Mouse (Mus musculus): Measurements from ENCODE around the gene Nelfcd. TPM values are rescaled to one million over a fixed set of nuclear protein-coding genes. Genes with fewer than 3 reads are reported as not detected.

Gene Nelfcd
- polyA plus RNA-seq (2015; fragmentation: Nextera tagmentation; extraction: Ambion mirVana): 34.5 and 38.8 TPM in 2 replicates

GRCm38 (mm10) chr2:174415731-174416310, at the start of gene Nelfcd:
TSS of gene Nelfcd (plus strand) at chr2:174415804.
- DNase-seq: peak; percentile 99
- peak within 1 kb of the TSS; percentile 94 for H3K9ac ChIP-seq (replicated peaks)
- H3K27me3 ChIP-seq (ENCODE audit: insufficient read depth, low read length): no peaks in the 10 kb centered on the region
- peak within 1 kb of the TSS; percentile 86 for H3K4me2 ChIP-seq (ENCODE audit: low read depth, low read length)
- no peaks in the 10 kb centered on the region for H3K9me3 ChIP-seq (ENCODE audit: low read length)
- ATAC-seq: peak; percentile 98
- H3K4me1 ChIP-seq (ENCODE audit: insufficient read depth): peaks cover 11% of the 10 kb centered on the region
- TF ChIP-seq CTCF (IDR thresholded peaks at IDR 0.05; ENCODE audit: low read depth): no peak
- no peak for TF ChIP-seq EP300 (IDR thresholded peaks at IDR 0.05; ENCODE audit: low read depth)
- H3K4me3 ChIP-seq (ENCODE audit: low read depth, low read length): peak within 1 kb of the TSS; percentile 91
- WGBS (ENCODE audit: insufficient replicate concordance): 1% methylated on average over 40 of the region's 40 CpGs
- H3K36me3 ChIP-seq (replicated peaks; ENCODE audit: insufficient read depth, low read length): peaks cover 7% of the 10 kb centered on the region; the same call in 1 of the 2 replicates
- peak within 1 kb of the TSS; percentile 78 for H3K27ac ChIP-seq (ENCODE audit: low read depth)

DNA sequence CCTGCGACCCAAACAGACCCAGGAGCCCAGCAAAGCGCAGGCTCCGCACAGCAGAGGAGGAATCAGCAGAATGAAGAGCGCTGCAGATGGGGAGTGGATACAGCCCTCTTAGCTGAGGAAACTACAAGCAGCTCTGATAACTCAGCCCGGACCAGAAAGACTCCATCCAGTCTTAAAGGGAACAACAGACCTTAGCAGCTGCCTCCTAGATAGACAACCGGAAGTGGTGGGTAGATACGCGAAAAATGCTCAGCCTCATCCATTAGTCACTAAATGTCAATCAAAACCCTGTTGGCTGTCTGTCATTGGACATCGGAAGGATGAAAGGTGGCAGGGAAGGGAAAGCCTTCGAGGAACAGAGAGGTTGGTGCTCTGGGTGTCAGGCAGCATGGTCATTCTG, 49.0 kb upstream of the Nelfcd start:
- DNase-seq (no peak), ATAC-seq (no peak)
- 63% methylated on average over 10 of the region's 10 CpGs for WGBS (ENCODE audit: insufficient replicate concordance)
- Histone ChIP-seq H3K4me1 (ENCODE audit: insufficient read depth) (no peaks in the 10 kb centered on the region), H3K4me3 (ENCODE audit: low read depth, low read length) (no peak overlapping the region), H3K27me3 (ENCODE audit: insufficient read depth, low read length) (no peaks in the 10 kb centered on the region), H3K9me3 (ENCODE audit: low read length) (no peaks in the 10 kb centered on the region), H3K9ac (replicated peaks) (no peak overlapping the region), H3K27ac (ENCODE audit: low read depth) (no peak overlapping the region), H3K4me2 (ENCODE audit: low read depth, low read length) (no peak overlapping the region), H3K36me3 (replicated peaks; ENCODE audit: insufficient read depth, low read length) (no peaks in the 10 kb centered on the region)
- TF ChIP-seq CTCF (IDR thresholded peaks at IDR 0.05; ENCODE audit: low read depth): no peak
- no peak for TF ChIP-seq EP300 (IDR thresholded peaks at IDR 0.05; ENCODE audit: low read depth)

- no peaks in the 10 kb centered on the region for H3K9me3 ChIP-seq (ENCODE audit: low read length)
- WGBS (ENCODE audit: insufficient replicate concordance): 82% methylated on average over 9 of the region's 9 CpGs
- H3K27ac ChIP-seq (ENCODE audit: low read depth): no peak overlapping the region
- TF ChIP-seq CTCF (IDR thresholded peaks at IDR 0.05; ENCODE audit: low read depth) (no peak), EP300 (IDR thresholded peaks at IDR 0.05; ENCODE audit: low read depth) (no peak)
- no peak overlapping the region for H3K4me2 ChIP-seq (ENCODE audit: low read depth, low read length)
- DNase-seq: no peak
- H3K4me1 ChIP-seq (ENCODE audit: insufficient read depth): no peaks in the 10 kb centered on the region
- H3K4me3 ChIP-seq (ENCODE audit: low read depth, low read length): no peak overlapping the region
- H3K9ac ChIP-seq (replicated peaks): no peak overlapping the region
- H3K27me3 ChIP-seq (ENCODE audit: insufficient read depth, low read length): no peaks in the 10 kb centered on the region
- no peaks in the 10 kb centered on the region for H3K36me3 ChIP-seq (replicated peaks; ENCODE audit: insufficient read depth, low read length)
- ATAC-seq: no peak
Measured at GRCm38 (mm10) chr2:174381021-174381420, 34.6 kb upstream of the Nelfcd start.

DNA sequence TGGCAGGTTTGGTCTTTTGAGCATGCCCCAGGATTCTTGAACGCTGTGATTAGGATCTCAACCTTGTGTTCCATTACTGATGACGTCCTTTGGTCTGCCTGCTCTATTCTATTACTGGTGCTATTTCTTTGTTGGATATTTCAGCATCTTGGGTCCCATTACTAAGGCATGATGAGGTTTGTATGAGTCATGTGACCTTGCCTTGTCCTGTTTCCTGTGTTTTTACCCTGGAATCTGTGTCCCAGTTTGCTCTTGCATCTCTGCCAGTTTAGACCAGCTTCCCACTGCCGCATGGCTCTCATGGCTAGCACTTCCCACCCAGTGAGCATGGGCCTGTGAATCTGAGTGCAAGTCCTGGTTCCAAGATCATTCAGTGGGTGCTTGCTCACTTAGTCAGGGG, 23.7 kb upstream of the Nelfcd start:
- Histone ChIP-seq H3K27me3 (ENCODE audit: insufficient read depth, low read length) (no peaks in the 10 kb centered on the region), H3K4me1 (ENCODE audit: insufficient read depth) (no peaks in the 10 kb centered on the region), H3K9ac (replicated peaks) (no peak overlapping the region), H3K4me2 (ENCODE audit: low read depth, low read length) (no peak overlapping the region), H3K27ac (ENCODE audit: low read depth) (no peak overlapping the region), H3K36me3 (replicated peaks; ENCODE audit: insufficient read depth, low read length) (no peaks in the 10 kb centered on the region), H3K4me3 (ENCODE audit: low read depth, low read length) (no peak overlapping the region), H3K9me3 (ENCODE audit: low read length) (no peaks in the 10 kb centered on the region)
- TF ChIP-seq EP300 (IDR thresholded peaks at IDR 0.05; ENCODE audit: low read depth): no peak
- TF ChIP-seq CTCF (IDR thresholded peaks at IDR 0.05; ENCODE audit: low read depth): no peak
- DNase-seq: no peak
- WGBS (ENCODE audit: insufficient replicate concordance): 79% methylated on average over 3 of the region's 3 CpGs
- no peak for ATAC-seq

DNA sequence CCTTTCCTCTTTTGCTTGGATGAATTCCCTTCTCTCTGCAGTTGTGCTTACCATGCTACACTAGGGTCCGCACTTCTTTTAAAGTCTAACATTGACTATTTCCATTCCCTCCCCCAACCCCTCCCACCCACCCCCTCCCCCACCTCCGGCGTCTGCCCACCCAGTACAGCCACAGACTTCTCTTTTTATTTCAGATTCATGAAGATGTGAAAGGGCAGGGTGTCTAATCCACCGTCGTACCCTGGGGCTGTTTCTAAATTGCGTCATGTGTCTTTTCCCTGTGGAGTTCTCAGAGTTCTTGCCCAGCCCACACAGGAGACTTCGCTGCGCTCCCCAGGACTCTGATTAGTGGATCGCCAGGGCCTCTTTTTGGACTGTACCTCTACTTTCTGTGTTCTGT, 23.1 kb upstream of the Nelfcd start:
- H3K9me3 ChIP-seq (ENCODE audit: low read length): no peaks in the 10 kb centered on the region
- no peak for DNase-seq
- no peak overlapping the region for H3K4me2 ChIP-seq (ENCODE audit: low read depth, low read length)
- H3K9ac ChIP-seq (replicated peaks): no peak overlapping the region
- TF ChIP-seq EP300 (IDR thresholded peaks at IDR 0.05; ENCODE audit: low read depth) (no peak), CTCF (IDR thresholded peaks at IDR 0.05; ENCODE audit: low read depth) (no peak)
- H3K4me1 ChIP-seq (ENCODE audit: insufficient read depth): no peaks in the 10 kb centered on the region
- no peak overlapping the region for H3K4me3 ChIP-seq (ENCODE audit: low read depth, low read length)
- H3K27me3 ChIP-seq (ENCODE audit: insufficient read depth, low read length): no peaks in the 10 kb centered on the region
- no peak for ATAC-seq
- H3K36me3 ChIP-seq (replicated peaks; ENCODE audit: insufficient read depth, low read length): no peaks in the 10 kb centered on the region
- no peak overlapping the region for H3K27ac ChIP-seq (ENCODE audit: low read depth)
- 70% methylated on average over 9 of the region's 9 CpGs for WGBS (ENCODE audit: insufficient replicate concordance)

- Histone ChIP-seq H3K36me3 (replicated peaks; ENCODE audit: insufficient read depth, low read length) (no peaks in the 10 kb centered on the region), H3K4me1 (ENCODE audit: insufficient read depth) (no peaks in the 10 kb centered on the region), H3K4me3 (ENCODE audit: low read depth, low read length) (no peak overlapping the region), H3K9ac (replicated peaks) (no peak overlapping the region), H3K9me3 (ENCODE audit: low read length) (no peaks in the 10 kb centered on the region), H3K4me2 (ENCODE audit: low read depth, low read length) (no peak overlapping the region), H3K27ac (ENCODE audit: low read depth) (no peak overlapping the region), H3K27me3 (ENCODE audit: insufficient read depth, low read length) (no peaks in the 10 kb centered on the region)
- TF ChIP-seq CTCF (IDR thresholded peaks at IDR 0.05; ENCODE audit: low read depth): no peak
- TF ChIP-seq EP300 (IDR thresholded peaks at IDR 0.05; ENCODE audit: low read depth): no peak
- WGBS (ENCODE audit: insufficient replicate concordance): 57% methylated on average over 5 of the region's 5 CpGs
- no peak for DNase-seq
- no peak for ATAC-seq
Measured at GRCm38 (mm10) chr2:174393383-174393782, 22.2 kb upstream of the Nelfcd start.
